Mouse (Mus musculus): ENCODE measurements at regions not wholly inside any gene's neighbourhood (a gene's known extent, or its start where the extent isn't known, plus 50 kb on each side); places are given as distances from the start of the nearest gene placed in this dataset.

GRCm38 (mm10) chr16:55378701-55379100, 80.9 kb upstream of the Zpld1 start:
- TF ChIP-seq EP300 (IDR thresholded peaks at IDR 0.05; ENCODE audit: low read depth), result no peak
- TF ChIP-seq CTCF (IDR thresholded peaks at IDR 0.05; ENCODE audit: low read depth), result no peak
